Mouse (Mus musculus) urinary bladder, postnatal 10 days (tissue): ENCODE results near the gene Wdr86.
"Not testable (repeated sequence)": the region's sequence is repeated elsewhere in the genome, so short reads cannot be mapped to it uniquely, and the experiment has no call there.

Experiments
- DNase-seq: peaks from one replicate; pipeline ENCODE4 v3.0.0; 2022; ENCODE audit warnings: low spot score

The Wdr86 gene

GRCm38 (mm10) chr5:24733134-24733533, 2.6 kb upstream of the Wdr86 start:
- DNase-seq = no peak

DNA sequence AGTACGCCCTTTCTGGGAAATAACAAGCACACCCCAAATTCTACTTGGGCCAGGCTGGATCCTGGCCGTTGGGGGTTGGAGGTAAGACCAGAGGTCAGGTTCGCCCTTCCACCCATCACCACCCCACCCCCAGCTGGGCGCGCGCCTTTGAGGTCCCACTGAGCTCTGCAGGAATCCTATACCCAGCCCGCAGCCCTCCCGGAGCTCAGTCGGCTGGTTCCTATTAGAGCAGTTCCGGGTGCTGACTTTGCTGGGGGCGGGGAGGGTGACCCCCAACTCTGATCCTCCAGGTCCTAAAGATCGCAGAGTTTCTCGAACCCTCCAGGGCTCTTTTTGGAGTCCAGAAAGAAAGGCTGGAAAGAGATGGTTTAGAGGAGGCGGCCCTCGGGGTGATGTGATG, 459 bp upstream of the Wdr86 start:
- DNase-seq = no peak

DNA sequence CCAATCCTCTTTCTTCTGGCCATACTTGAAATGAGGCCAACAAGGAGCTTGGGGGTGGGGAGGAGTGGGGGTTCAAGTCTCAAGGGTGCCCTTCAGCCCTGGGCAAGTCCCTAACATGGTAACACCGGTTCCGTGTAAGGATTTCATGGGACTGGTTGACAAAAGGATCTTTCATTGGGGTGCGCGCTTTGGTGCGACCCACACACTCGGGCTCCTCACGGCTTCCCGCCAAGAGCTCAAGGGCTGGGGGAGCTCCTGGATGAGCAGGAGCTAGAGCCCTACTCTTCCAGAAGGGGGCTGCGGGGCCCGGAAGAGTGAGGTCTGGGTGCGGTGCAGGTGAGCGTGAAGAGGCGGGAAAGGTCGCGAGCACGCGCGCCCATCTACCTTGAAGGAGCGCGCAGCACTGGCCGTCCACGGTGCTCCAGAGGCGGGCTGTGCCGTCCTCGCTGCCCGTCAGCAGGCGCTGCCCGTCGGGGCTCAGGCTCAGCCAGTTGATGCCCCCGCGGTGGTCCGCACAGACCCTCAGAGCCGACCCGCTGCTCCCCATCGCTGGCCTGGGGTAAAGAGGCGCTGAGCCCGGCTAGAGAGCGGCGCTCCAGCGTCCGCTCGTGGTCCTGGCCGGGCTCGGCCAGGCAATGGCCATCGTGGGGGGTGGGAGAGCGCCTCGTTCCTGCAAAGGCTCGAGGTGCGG, 585 bp downstream of the Wdr86 start:
- DNase-seq = no peak

- no peak for DNase-seq
Measured at GRCm38 (mm10) chr5:24726901-24727836, 3.4 kb downstream of the Wdr86 start.

- no peak for DNase-seq
Measured at GRCm38 (mm10) chr5:24725897-24726296, 4.6 kb downstream of the Wdr86 start.

DNA sequence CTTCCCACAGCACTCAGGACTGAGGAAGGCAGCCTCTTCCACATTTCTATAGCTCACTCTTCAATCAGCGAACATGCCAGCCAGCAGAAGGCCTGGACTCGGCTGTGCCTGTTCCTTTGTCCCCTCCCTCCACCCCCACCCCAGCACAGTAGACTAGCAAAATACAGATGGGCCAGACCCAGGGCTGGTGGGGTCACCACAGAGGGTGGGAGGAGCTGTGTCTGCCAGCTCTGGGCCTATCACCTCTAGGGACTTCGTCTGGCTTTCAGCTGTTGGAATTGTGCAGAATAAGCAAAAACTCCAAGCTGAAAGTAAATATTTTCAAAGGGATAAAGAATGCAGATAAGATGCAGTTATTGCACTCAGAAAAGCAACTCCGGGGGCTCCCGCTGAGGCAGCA, 5.7 kb downstream of the Wdr86 start:
- DNase-seq = no peak

DNA sequence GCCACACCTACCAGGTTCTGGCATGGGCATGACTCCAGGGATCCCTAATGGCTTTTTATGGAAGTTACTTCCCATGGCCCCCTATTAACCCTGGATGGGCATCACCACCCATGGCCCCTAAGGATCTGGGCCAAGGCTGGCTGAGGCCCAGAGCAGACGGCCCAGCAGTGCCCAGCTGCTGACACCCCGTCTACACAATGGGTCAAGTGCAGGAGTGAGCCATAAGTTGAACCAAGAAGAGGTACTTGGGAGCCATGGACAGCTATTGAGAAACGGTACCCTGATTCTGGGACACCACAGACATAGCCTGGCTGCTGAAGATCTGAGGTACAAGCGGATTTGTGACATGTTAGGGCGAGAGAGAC, 6.3 kb downstream of the Wdr86 start:
- DNase-seq = no peak

GRCm38 (mm10) chr5:24723527-24724269, 6.8 kb downstream of the Wdr86 start:
- DNase-seq = no peak

- DNase-seq = no peak
Measured at GRCm38 (mm10) chr5:24719852-24720251, 10.7 kb downstream of the Wdr86 start.

DNA sequence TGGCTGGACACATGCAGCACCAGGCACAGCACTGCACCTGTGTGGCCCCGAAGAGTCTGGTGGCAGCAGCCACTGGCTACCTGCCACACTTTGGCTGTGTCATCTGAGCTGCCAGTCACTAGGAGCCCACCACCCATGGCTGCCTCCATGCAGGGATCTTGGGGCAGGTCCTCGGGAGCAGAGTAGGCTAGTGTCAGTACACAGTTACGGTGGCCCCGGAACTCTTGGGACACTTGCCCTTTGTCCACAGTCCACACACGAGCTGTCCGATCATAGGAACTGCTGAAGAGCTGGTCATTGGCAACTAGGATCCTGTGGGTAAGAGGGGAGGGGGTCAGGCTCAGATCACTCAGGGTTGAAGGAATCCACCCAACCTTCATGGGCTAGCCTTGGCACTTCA, 12.5 kb downstream of the Wdr86 start:
- DNase-seq = no peak

GRCm38 (mm10) chr5:24713987-24714386, 16.5 kb downstream of the Wdr86 start:
- DNase-seq = no peak

DNA sequence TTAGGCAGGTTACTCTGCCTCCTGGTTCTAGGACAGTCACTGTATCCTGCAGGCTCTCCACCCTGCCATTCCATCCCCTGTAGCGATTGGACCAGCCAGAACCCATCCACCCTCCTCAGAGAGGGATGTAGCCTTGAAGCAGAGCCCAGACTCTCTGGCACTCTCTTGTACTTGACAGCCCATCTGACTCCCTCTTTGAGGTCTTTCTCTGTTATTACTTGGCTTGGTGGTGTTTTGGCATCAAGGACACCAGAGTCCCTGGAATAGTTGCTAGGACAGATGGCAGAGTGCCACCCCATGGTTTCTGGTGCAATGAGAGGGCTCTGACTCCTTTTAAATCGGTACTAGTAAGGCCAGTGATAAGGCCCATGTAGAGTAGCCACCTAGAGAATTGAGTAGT, 17.3 kb downstream of the Wdr86 start:
- no peak for DNase-seq

GRCm38 (mm10) chr5:24711615-24712014, 18.9 kb downstream of the Wdr86 start:
- DNase-seq = no peak

DNA sequence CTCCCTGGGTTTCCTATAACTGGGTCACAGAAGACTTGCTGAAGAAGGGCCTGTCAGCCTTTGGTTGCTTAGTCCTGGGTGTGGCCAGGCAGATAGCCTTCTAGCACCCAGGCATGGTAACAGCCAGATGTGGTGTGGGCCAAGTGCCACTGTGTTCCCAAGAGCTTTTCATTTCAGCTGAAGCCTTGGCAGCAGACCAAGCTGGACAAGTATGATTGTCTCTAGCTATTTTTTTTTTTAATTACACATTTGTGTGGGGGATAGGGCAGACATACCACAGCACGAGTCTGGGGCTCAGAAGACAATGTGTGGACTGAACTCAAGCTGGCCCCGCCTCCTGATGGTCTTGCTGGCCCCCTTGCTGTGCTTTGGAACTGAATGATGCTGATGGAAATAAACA, 20.6 kb downstream of the Wdr86 start:
- no peak for DNase-seq

DNA sequence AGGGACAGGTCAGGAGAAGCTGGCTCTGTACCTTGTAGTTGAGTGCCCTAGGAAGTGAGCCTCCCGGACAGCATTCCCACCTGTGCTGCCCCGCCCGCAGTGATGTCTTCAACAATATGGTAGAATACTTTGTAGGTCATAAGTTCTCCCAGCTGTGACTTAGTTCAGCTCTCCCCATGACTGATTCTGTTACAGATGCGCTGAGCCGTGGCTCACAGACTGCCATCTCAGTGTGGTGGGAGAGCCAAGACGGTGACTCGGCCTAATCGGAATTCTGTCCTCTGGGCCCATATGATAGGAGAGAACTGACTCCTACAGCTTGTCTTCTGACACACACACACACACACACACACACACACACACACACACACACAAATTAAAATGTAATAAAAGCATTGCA, 25.9 kb downstream of the Wdr86 start:
- DNase-seq = no peak

DNA sequence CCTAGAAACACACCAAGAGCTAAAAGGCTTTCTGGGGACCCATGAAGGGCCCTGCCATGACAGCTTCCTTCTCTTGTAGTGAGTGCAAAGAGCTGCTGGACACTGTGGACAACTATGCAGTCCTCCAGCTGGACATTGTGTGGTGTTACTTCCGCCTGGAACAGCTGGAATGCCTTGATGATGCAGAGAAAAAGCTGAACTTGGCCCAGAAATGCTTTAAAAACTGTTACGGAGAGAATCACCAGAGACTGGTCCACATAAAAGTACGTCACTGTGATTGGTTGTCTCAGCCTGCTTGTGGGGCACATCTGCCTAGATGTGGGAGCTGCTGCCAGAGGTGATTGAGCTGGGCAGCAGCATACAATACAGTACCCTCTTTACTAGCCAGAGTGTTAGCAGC, 29.3 kb downstream of the Wdr86 start:
- DNase-seq = no peak

DNA sequence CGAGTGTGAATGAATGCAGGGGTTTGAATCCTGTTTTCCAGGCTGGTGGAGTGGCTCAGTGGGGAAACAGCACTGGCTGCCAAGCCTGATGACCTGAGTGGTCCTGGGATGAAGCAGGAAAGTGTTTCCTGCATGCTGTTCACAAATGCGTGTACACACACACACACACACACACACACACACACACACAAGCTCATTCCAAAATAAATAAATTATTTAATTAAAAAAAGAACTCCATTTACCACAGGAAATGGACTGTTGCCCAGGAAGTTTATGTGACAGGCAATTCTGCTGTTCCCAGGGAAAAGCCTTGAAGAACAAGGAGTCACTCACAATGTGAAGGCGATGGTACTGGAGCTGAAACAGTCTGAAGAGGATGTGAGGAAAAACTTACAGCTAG, 33.8 kb downstream of the Wdr86 start:
- DNase-seq = no peak

GRCm38 (mm10) chr5:24687696-24688095, 42.8 kb downstream of the Wdr86 start:
- no peak for DNase-seq

DNA sequence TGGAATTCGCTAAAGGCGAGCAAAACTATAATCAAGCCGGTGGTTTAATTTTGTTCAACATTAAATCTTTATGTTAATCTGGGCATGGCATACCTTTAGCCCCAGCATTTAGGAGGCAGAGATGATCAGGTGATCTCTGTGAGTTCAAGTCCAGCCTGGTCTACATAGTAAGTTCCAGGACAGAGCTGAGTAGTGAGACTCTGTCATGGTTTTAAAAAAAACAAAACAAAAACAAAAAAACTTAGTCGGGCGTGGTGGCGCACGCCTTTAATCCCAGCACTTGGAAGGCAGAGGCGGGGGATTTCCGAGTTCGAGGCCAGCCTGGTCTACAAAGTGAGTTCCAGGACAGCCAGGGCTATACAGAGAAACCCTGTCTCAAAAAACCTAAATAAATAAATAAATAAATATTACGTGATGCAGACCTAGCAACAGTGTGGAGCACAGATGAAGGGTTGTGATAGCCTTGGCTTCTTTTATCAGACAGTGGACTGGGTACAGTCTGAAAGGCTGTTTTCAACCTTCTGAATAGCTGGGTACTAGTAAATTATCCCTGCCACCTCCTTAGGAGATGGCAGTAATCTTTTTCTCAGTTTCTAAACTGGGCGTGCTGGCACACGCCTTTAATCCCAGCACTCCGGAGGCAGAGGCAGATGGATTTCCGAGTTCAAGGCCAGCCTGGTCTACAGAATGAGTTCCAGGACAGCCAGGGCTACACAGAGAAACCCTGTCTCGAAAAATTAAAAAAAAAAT, 43.7 kb downstream of the Wdr86 start:
- DNase-seq = not testable (repeated sequence)

- no peak for DNase-seq
Measured at GRCm38 (mm10) chr5:24686176-24686575, 44.4 kb downstream of the Wdr86 start.

- DNase-seq = peak; percentile 97
Measured at GRCm38 (mm10) chr5:24685366-24686093, 45.0 kb downstream of the Wdr86 start, which contains the start of gene Nub1. Gene Nub1 (plus strand): TSS chr5:24685532.
